Mouse (Mus musculus) hindbrain, postnatal 0 days (tissue): Measurements from ENCODE around the gene Sfrp2. TPM values are rescaled to one million over a fixed set of nuclear protein-coding genes. Genes with fewer than 3 reads are reported as not detected.

ENCODE experiments used
- ATAC-seq: fragments of 200-750 bp; cut with Nextera tagmentation; 2 replicates; pipeline ENCODE4 v1.8.0; 2017; ENCODE audit warnings: mild to moderate bottlenecking, moderate TSS enrichment, moderate library complexity
- DNase-seq: peaks from one replicate; pipeline ENCODE4 v3.0.0-alpha.2; 2015; ENCODE audit warnings: low spot score
- H3K27ac ChIP-seq: fragments of 300-500 bp; sonication (generic); 2 replicates; pipeline ENCODE4 v1.5.1; 2014; ENCODE audit warnings: mild to moderate bottlenecking
- H3K27me3 ChIP-seq: fragments of 300-500 bp; sonication (generic); 2 replicates; pipeline ENCODE4 v1.6.1; 2014; ENCODE audit warnings: low read length, mixed read lengths; ENCODE audit not compliant: insufficient read depth
- H3K36me3 ChIP-seq: fragments of 300-500 bp; sonication (generic); 2 replicates; pipeline ENCODE4 v1.6.1; 2014; ENCODE audit warnings: low read length, mixed read lengths; ENCODE audit not compliant: insufficient read depth
- H3K4me1 ChIP-seq: fragments of 300-500 bp; sonication (generic); 2 replicates; pipeline ENCODE4 v1.6.1; 2014; ENCODE audit warnings: antibody characterized with exemption, low read length, mixed read lengths; ENCODE audit not compliant: insufficient read depth
- H3K4me2 ChIP-seq: fragments of 300-500 bp; sonication (generic); 2 replicates; pipeline ENCODE4 v1.6.1; 2014; ENCODE audit warnings: low read depth, mild to moderate bottlenecking, low read length, moderate library complexity, mixed read lengths
- H3K4me3 ChIP-seq: fragments of 300-500 bp; sonication (generic); 2 replicates; pipeline ENCODE4 v1.5.1; 2014; ENCODE audit warnings: low read length
- H3K9ac ChIP-seq: fragments of 300-500 bp; sonication (generic); replicated peaks from 2 replicates; pipeline ENCODE4 v1.6.1; 2014; ENCODE audit warnings: mild to moderate bottlenecking, low read length, moderate library complexity, mixed read lengths
- H3K9me3 ChIP-seq: fragments of 300-500 bp; sonication (generic); 2 replicates; pipeline ENCODE4 v1.6.1; 2016; ENCODE audit warnings: low read length, mixed read lengths
- CTCF ChIP-seq: IDR thresholded peaks from 2 replicates; pipeline ENCODE4 v1.5.1; 2016; ENCODE audit warnings: antibody characterized with exemption, control low read depth, low read depth
- WGBS: fragments of 180-500 bp; shearing (Covaris S2); extraction: QIAGEN DNeasy Blood & Tissue Kit; methylation state at CpG from one replicate; pipeline ENCODE4 v1.1.7; 2014; 5-methylcytosine and 5-hydroxymethylcytosine counted together
- polyA plus RNA-seq: library from polyadenylated mRNA; unstranded; fragments of >200 nt; fragmentation: Nextera tagmentation; extraction: Ambion mirVana; gene quantifications from 2 replicates; pipeline ENCODE4 v1.2.1, GENCODE M21; 2015
- total RNA-seq: library from RNA; depleted of rRNA; stranded (reverse); fragments of >200 nt; gene quantifications from 2 replicates; pipeline ENCODE4 v1.2.3, GENCODE M21; 2014

Gene Sfrp2
- total and polyA plus RNA-seq, 2 experiments from 2014 or later: 38.0 to 76.9 TPM

GRCm38 (mm10) chr3:83784726-83785125 is 18.6 kb downstream of the Sfrp2 start:
- DNase-seq (no peak), ATAC-seq (no peak)
- H3K4me1 ChIP-seq: no peaks in the 10 kb centered on the region
- H3K27me3 ChIP-seq: no peaks in the 10 kb centered on the region
- H3K4me2 ChIP-seq: no peak overlapping the region
- no peak overlapping the region for H3K4me3 ChIP-seq
- H3K27ac ChIP-seq: no peak overlapping the region
- no peaks in the 10 kb centered on the region for H3K9me3 ChIP-seq
- no peak for TF ChIP-seq CTCF
- WGBS: 93% methylated on average over 3 of the region's 3 CpGs
- no peaks in the 10 kb centered on the region for H3K36me3 ChIP-seq
- no peak overlapping the region for H3K9ac ChIP-seq

GRCm38 (mm10) chr3:83787086-83787485 is 21.0 kb downstream of the Sfrp2 start:
- no peak for TF ChIP-seq CTCF
- H3K4me3 ChIP-seq: no peak overlapping the region
- WGBS: 91% methylated on average over 2 of the region's 2 CpGs
- no peaks in the 10 kb centered on the region for H3K36me3 ChIP-seq
- ATAC-seq: no peak
- H3K27ac ChIP-seq: no peak overlapping the region
- no peaks in the 10 kb centered on the region for H3K4me1 ChIP-seq
- H3K9me3 ChIP-seq: no peaks in the 10 kb centered on the region
- H3K27me3 ChIP-seq: no peaks in the 10 kb centered on the region
- no peak overlapping the region for H3K4me2 ChIP-seq
- no peak overlapping the region for H3K9ac ChIP-seq
- DNase-seq: no peak

- Histone ChIP-seq H3K4me1 (no peaks in the 10 kb centered on the region), H3K4me3 (no peak overlapping the region), H3K9ac (no peak overlapping the region), H3K9me3 (no peaks in the 10 kb centered on the region), H3K4me2 (no peak overlapping the region), H3K36me3 (no peaks in the 10 kb centered on the region), H3K27ac (no peak overlapping the region), H3K27me3 (no peaks in the 10 kb centered on the region)
- TF ChIP-seq CTCF: no peak
- no peak for ATAC-seq
- 88% methylated on average over 7 of the region's 7 CpGs for WGBS
- no peak for DNase-seq
Measured at GRCm38 (mm10) chr3:83787776-83788305, 21.7 kb downstream of the Sfrp2 start.

GRCm38 (mm10) chr3:83789651-83790451 is 23.7 kb downstream of the Sfrp2 start:
- no peaks in the 10 kb centered on the region for H3K9me3 ChIP-seq
- peak overlapping the region; percentile 20; the same call in 1 of the 2 replicates for H3K27ac ChIP-seq

GRCm38 (mm10) chr3:83791444-83791843 is 25.3 kb downstream of the Sfrp2 start:
- ATAC-seq: no peak
- no peak overlapping the region for H3K9ac ChIP-seq
- H3K4me1 ChIP-seq: no peaks in the 10 kb centered on the region
- no peaks in the 10 kb centered on the region for H3K27me3 ChIP-seq
- H3K4me2 ChIP-seq: no peak overlapping the region
- H3K4me3 ChIP-seq: no peak overlapping the region
- no peak for TF ChIP-seq CTCF
- no peaks in the 10 kb centered on the region for H3K36me3 ChIP-seq
- no peak for DNase-seq
- 51% methylated on average over 3 of the region's 3 CpGs for WGBS
- no peaks in the 10 kb centered on the region for H3K9me3 ChIP-seq
- no peak overlapping the region for H3K27ac ChIP-seq

More at GRCm38 (mm10) chr3:83789651-83790451, 23.7 kb downstream of the Sfrp2 start:
- Histone ChIP-seq H3K4me3 (peak overlapping the region; percentile 51), H3K4me2 (peak overlapping the region; percentile 73), H3K36me3 (no peaks in the 10 kb centered on the region), H3K4me1 (no peaks in the 10 kb centered on the region), H3K27me3 (no peaks in the 10 kb centered on the region), H3K9ac (peak overlapping the region; percentile 56)
- peak; percentile 53 for TF ChIP-seq CTCF
- peak; percentile 58 for DNase-seq
- peak; percentile 87 for ATAC-seq
- WGBS: 2% methylated on average over 44 of the region's 44 CpGs

GRCm38 (mm10) chr3:83797098-83797497 is 31.0 kb downstream of the Sfrp2 start:
- H3K27me3 ChIP-seq: no peaks in the 10 kb centered on the region
- no peaks in the 10 kb centered on the region for H3K4me1 ChIP-seq
- H3K36me3 ChIP-seq: no peaks in the 10 kb centered on the region
- TF ChIP-seq CTCF: 0 out of 2 replicates have a peak, but pooled peaks have one; percentile 30
- H3K4me2 ChIP-seq: no peak overlapping the region
- H3K9ac ChIP-seq: no peak overlapping the region
- ATAC-seq (no peak), DNase-seq (no peak)
- no peaks in the 10 kb centered on the region for H3K9me3 ChIP-seq
- WGBS: 64% methylated on average over 6 of the region's 6 CpGs
- no peak overlapping the region for H3K27ac ChIP-seq
- no peak overlapping the region for H3K4me3 ChIP-seq

- Histone ChIP-seq H3K27me3 (no peaks in the 10 kb centered on the region), H3K4me3 (no peak overlapping the region), H3K27ac (no peak overlapping the region), H3K9ac (no peak overlapping the region), H3K36me3 (no peaks in the 10 kb centered on the region), H3K4me1 (no peaks in the 10 kb centered on the region), H3K9me3 (no peaks in the 10 kb centered on the region), H3K4me2 (0 out of 2 replicates have a peak overlapping the region, but pooled peaks have one; percentile 10)
- ATAC-seq (peak; percentile 70), DNase-seq (peak; percentile 70)
- TF ChIP-seq CTCF: peak; percentile 70
- WGBS: 6% methylated on average over 10 of the region's 10 CpGs
Measured at GRCm38 (mm10) chr3:83797828-83798227, 31.7 kb downstream of the Sfrp2 start.
